Mouse (Mus musculus) intestine, embryonic 14.5 days (tissue): ENCODE results near the gene Rec114. TPM values are rescaled to one million over a fixed set of nuclear protein-coding genes. Genes with fewer than 3 reads are reported as not detected.

ENCODE experiments used
- ATAC-seq: fragments of 200-750 bp; cut with Nextera tagmentation; replicated peaks from 2 replicates; pipeline ENCODE4 v1.8.0; 2017; ENCODE audit warnings: low read depth, moderate number of reproducible peaks, moderate TSS enrichment, moderate library complexity; ENCODE audit not compliant: low FRiP score, low TSS enrichment
- DNase-seq: peaks from one replicate; pipeline ENCODE4 v3.0.0-alpha.2; 2018; ENCODE audit warnings: low spot score
- H3K27ac ChIP-seq: fragments of 300-500 bp; sonication (generic); 2 replicates; pipeline ENCODE4 v1.5.1; 2014; ENCODE audit warnings: low read depth, mild to moderate bottlenecking, control low read depth
- H3K27me3 ChIP-seq: fragments of 300-500 bp; sonication (generic); replicated peaks from 2 replicates; pipeline ENCODE4 v1.6.1; 2014; ENCODE audit warnings: low read length, control low read depth; ENCODE audit not compliant: control insufficient read depth, insufficient read depth
- H3K36me3 ChIP-seq: fragments of 300-500 bp; sonication (generic); 2 replicates; pipeline ENCODE4 v1.6.1; 2014; ENCODE audit warnings: low read length, control low read depth; ENCODE audit not compliant: control insufficient read depth, insufficient read depth
- H3K4me1 ChIP-seq: fragments of 300-500 bp; sonication (generic); replicated peaks from 2 replicates; pipeline ENCODE4 v1.6.1; 2014; ENCODE audit warnings: low read length, control low read depth, mixed read lengths; ENCODE audit not compliant: control insufficient read depth, insufficient read depth
- H3K4me2 ChIP-seq: fragments of 300-500 bp; sonication (generic); 2 replicates; pipeline ENCODE4 v1.6.1; 2014; ENCODE audit warnings: low read length
- H3K4me3 ChIP-seq: fragments of 300-500 bp; sonication (generic); 2 replicates; pipeline ENCODE4 v1.5.1; 2014; ENCODE audit warnings: low read depth, low read length, control low read depth, mixed read lengths
- H3K9ac ChIP-seq: fragments of 300-500 bp; sonication (generic); 2 replicates; pipeline ENCODE4 v1.6.1; 2014; ENCODE audit warnings: mild to moderate bottlenecking, low read length
- H3K9me3 ChIP-seq: fragments of 300-500 bp; sonication (generic); 2 replicates; pipeline ENCODE4 v1.6.1; 2016; ENCODE audit warnings: low read length, control low read depth; ENCODE audit not compliant: control insufficient read depth
- WGBS: fragments of 180-500 bp; shearing (Covaris S2); extraction: QIAGEN DNeasy Blood & Tissue Kit; methylation state at CpG from one replicate; pipeline ENCODE4 v1.1.7; 2014; 5-methylcytosine and 5-hydroxymethylcytosine counted together
- polyA plus RNA-seq: library from polyadenylated mRNA; unstranded; fragments of >200 nt; fragmentation: Nextera tagmentation; extraction: Ambion mirVana; gene quantifications from 2 replicates; pipeline ENCODE4 v1.2.1, GENCODE M21; 2014

Gene Rec114
- 1.8 and 3.2 TPM in 2 replicates for polyA plus RNA-seq

- Histone ChIP-seq H3K9ac (no peak within 1 kb of the TSS), H3K4me2 (no peak within 1 kb of the TSS), H3K27me3 (no peaks in the 10 kb centered on the region), H3K9me3 (no peaks in the 10 kb centered on the region), H3K36me3 (no peaks in the 10 kb centered on the region), H3K27ac (no peak within 1 kb of the TSS), H3K4me3 (no peak within 1 kb of the TSS), H3K4me1 (no peaks in the 10 kb centered on the region)
- DNase-seq (no peak), ATAC-seq (no peak)
- WGBS, result 89% methylated on average over 3 of the region's 3 CpGs
These were observed at the start of gene Rec114 for GRCm38 (mm10) chr9:58743702-58744248. Rec114 (minus strand) TSS chr9:58743964.

GRCm38 (mm10) chr9:58789476-58789875 is 45.7 kb upstream of the Rec114 start:
- 91% methylated on average over 3 of the region's 3 CpGs for WGBS
- DNase-seq (no peak), ATAC-seq (no peak)
- Histone ChIP-seq H3K4me1 (no peaks in the 10 kb centered on the region), H3K9me3 (no peaks in the 10 kb centered on the region), H3K4me3 (no peak overlapping the region), H3K27ac (no peak overlapping the region), H3K36me3 (no peaks in the 10 kb centered on the region), H3K9ac (no peak overlapping the region), H3K27me3 (no peaks in the 10 kb centered on the region), H3K4me2 (no peak overlapping the region)

- Histone ChIP-seq H3K9me3 (no peaks in the 10 kb centered on the region), H3K27ac (no peak overlapping the region), H3K4me2 (no peak overlapping the region), H3K27me3 (no peaks in the 10 kb centered on the region), H3K36me3 (no peaks in the 10 kb centered on the region), H3K9ac (no peak overlapping the region), H3K4me3 (no peak overlapping the region), H3K4me1 (no peaks in the 10 kb centered on the region)
- ATAC-seq, result no peak
- 13% methylated on average over 2 of the region's 2 CpGs for WGBS
- no peak for DNase-seq
These were observed 31.6 kb upstream of the Rec114 start for GRCm38 (mm10) chr9:58775363-58775762.

- no peaks in the 10 kb centered on the region for H3K27me3 ChIP-seq
These were observed 31.0 kb upstream of the Rec114 start for GRCm38 (mm10) chr9:58774761-58775160.

GRCm38 (mm10) chr9:58769943-58770342 is 26.2 kb upstream of the Rec114 start:
- WGBS, result 62% methylated on average over 12 of the region's 12 CpGs
- H3K27ac ChIP-seq, result no peak overlapping the region
- ATAC-seq, result no peak
- no peaks in the 10 kb centered on the region for H3K9me3 ChIP-seq
- no peak overlapping the region for H3K9ac ChIP-seq
- no peaks in the 10 kb centered on the region for H3K36me3 ChIP-seq
- no peak for DNase-seq
- no peak overlapping the region for H3K4me3 ChIP-seq
- H3K4me1 ChIP-seq, result no peaks in the 10 kb centered on the region
- no peaks in the 10 kb centered on the region for H3K27me3 ChIP-seq
- H3K4me2 ChIP-seq, result no peak overlapping the region

More at GRCm38 (mm10) chr9:58774761-58775160, 31.0 kb upstream of the Rec114 start:
- H3K4me3 ChIP-seq, result no peak overlapping the region
- H3K9ac ChIP-seq, result no peak overlapping the region
- H3K36me3 ChIP-seq, result no peaks in the 10 kb centered on the region
- H3K9me3 ChIP-seq, result no peaks in the 10 kb centered on the region
- no peak overlapping the region for H3K4me2 ChIP-seq
- ATAC-seq (no peak), DNase-seq (no peak)
- H3K4me1 ChIP-seq, result no peaks in the 10 kb centered on the region
- H3K27ac ChIP-seq, result no peak overlapping the region
- 60% methylated on average over 3 of the region's 3 CpGs for WGBS

- no peaks in the 10 kb centered on the region for H3K9me3 ChIP-seq
- no peaks in the 10 kb centered on the region for H3K27me3 ChIP-seq
- H3K4me1 ChIP-seq, result no peaks in the 10 kb centered on the region
- no peak for DNase-seq
- H3K4me3 ChIP-seq, result no peak overlapping the region
- H3K27ac ChIP-seq, result no peak overlapping the region
- no peak overlapping the region for H3K4me2 ChIP-seq
- H3K36me3 ChIP-seq, result no peaks in the 10 kb centered on the region
- 69% methylated on average over 17 of the region's 17 CpGs for WGBS
- no peak overlapping the region for H3K9ac ChIP-seq
- peak; percentile 89 for ATAC-seq
These were observed 23.5 kb upstream of the Rec114 start for GRCm38 (mm10) chr9:58766959-58767955.

- H3K4me1 ChIP-seq, result no peaks in the 10 kb centered on the region
- ATAC-seq (no peak), DNase-seq (no peak)
- H3K4me2 ChIP-seq, result no peak overlapping the region
- WGBS, result 86% methylated on average over 5 of the region's 5 CpGs
- H3K9me3 ChIP-seq, result no peaks in the 10 kb centered on the region
- H3K27me3 ChIP-seq, result no peaks in the 10 kb centered on the region
- no peak overlapping the region for H3K27ac ChIP-seq
- no peak overlapping the region for H3K4me3 ChIP-seq
- no peak overlapping the region for H3K9ac ChIP-seq
- H3K36me3 ChIP-seq, result no peaks in the 10 kb centered on the region
These were observed 20.6 kb upstream of the Rec114 start for GRCm38 (mm10) chr9:58764354-58764753.

- WGBS, result 76% methylated on average over 4 of the region's 4 CpGs
- Histone ChIP-seq H3K4me1 (no peaks in the 10 kb centered on the region), H3K36me3 (no peaks in the 10 kb centered on the region)
These were observed 19.4 kb upstream of the Rec114 start for GRCm38 (mm10) chr9:58763114-58763513.

More at GRCm38 (mm10) chr9:58763114-58763513, 19.4 kb upstream of the Rec114 start:
- H3K9ac ChIP-seq, result no peak overlapping the region
- DNase-seq (no peak), ATAC-seq (no peak)
- H3K27ac ChIP-seq, result no peak overlapping the region
- no peaks in the 10 kb centered on the region for H3K27me3 ChIP-seq
- no peak overlapping the region for H3K4me2 ChIP-seq
- H3K4me3 ChIP-seq, result no peak overlapping the region
- H3K9me3 ChIP-seq, result no peaks in the 10 kb centered on the region
